Mouse (Mus musculus): ENCODE data around the gene Hrg. TPM values are rescaled to one million over a fixed set of nuclear protein-coding genes. Genes with fewer than 3 reads are reported as not detected.

Hrg gene
- total and polyA plus RNA-seq, 3 experiments, result not detected

GRCm38 (mm10) chr16:22937631-22938030 lies 13.2 kb upstream of the Hrg start:
- no peaks in the 10 kb centered on the region for H3K9me3 ChIP-seq (replicated peaks; ENCODE audit: insufficient read depth, low read length)
- H3K27ac ChIP-seq (ENCODE audit: control insufficient read depth, low read depth, low read length), result no peak overlapping the region
- no peak for TF ChIP-seq POLR2A (IDR thresholded peaks at IDR 0.05; ENCODE audit: control insufficient read depth in 1 of 2, insufficient read depth in 1 of 2, low read depth in 1 of 2, low read length in 2 of 2, poor library complexity in 1 of 2)
- no peak for TF ChIP-seq CHD2 (IDR thresholded peaks at IDR 0.05; ENCODE audit: low read length)
- TF ChIP-seq MYB (IDR thresholded peaks at IDR 0.05; ENCODE audit: low read depth, low read length), result no peak
- no peak for TF ChIP-seq NRF1 (IDR thresholded peaks at IDR 0.05; ENCODE audit: insufficient read depth, low read depth, low read length, poor library complexity, severe bottlenecking)
- TF ChIP-seq MAZ (IDR thresholded peaks at IDR 0.05; ENCODE audit: low read depth, low read length), result no peak
- TF ChIP-seq KAT2A (conservative IDR thresholded peaks at IDR 0.05; ENCODE audit: low read depth, low read length), result no peak
- TF ChIP-seq RCOR1 (IDR thresholded peaks at IDR 0.05; ENCODE audit: low read depth, low read length), result no peak
- no peak for TF ChIP-seq MYC (IDR thresholded peaks at IDR 0.05; ENCODE audit: low read depth, low read length)
- no peak for TF ChIP-seq TAL1 (IDR thresholded peaks at IDR 0.05; ENCODE audit: low read length)
- TF ChIP-seq E2F4 (IDR thresholded peaks at IDR 0.05; ENCODE audit: borderline replicate concordance, low read depth, low read length), result no peak
- TF ChIP-seq USF2 (IDR thresholded peaks at IDR 0.05; ENCODE audit: borderline replicate concordance in 1 of 2, insufficient read depth in 1 of 2, low read depth in 1 of 2, low read length in 2 of 2), result no peak
- no peak for TF ChIP-seq SMC3 (IDR thresholded peaks at IDR 0.05; ENCODE audit: low read depth, low read length)
- no peak for TF ChIP-seq GABPA (IDR thresholded peaks at IDR 0.05; ENCODE audit: low read depth, low read length)
- TF ChIP-seq JUND (IDR thresholded peaks at IDR 0.05; ENCODE audit: low read depth, low read length), result no peak
- no peak for TF ChIP-seq ZC3H11A (IDR thresholded peaks at IDR 0.05; ENCODE audit: low read depth, low read length)
- TF ChIP-seq NELFE (IDR thresholded peaks at IDR 0.05; ENCODE audit: low read depth, low read length), result no peak
- no peak for TF ChIP-seq CTCF (IDR thresholded peaks at IDR 0.05 in 2 of 3, conservative IDR thresholded peaks at IDR 0.05 in 1 of 3; ENCODE audit: control insufficient read depth in 1 of 3, insufficient read depth in 1 of 3, low read depth in 2 of 3, low read length in 3 of 3, poor library complexity in 1 of 3, severe bottlenecking in 1 of 3)
- no peak for TF ChIP-seq UBTF (IDR thresholded peaks at IDR 0.05; ENCODE audit: borderline replicate concordance, insufficient read depth, low read depth, low read length)
- TF ChIP-seq USF1 (IDR thresholded peaks at IDR 0.05; ENCODE audit: low read depth, low read length), result no peak
- no peaks in the 10 kb centered on the region for H3K4me1 ChIP-seq (ENCODE audit: control insufficient read depth in 1 of 2, insufficient read depth in 2 of 2, low read length in 2 of 2)
- H3K27me3 ChIP-seq (ENCODE audit: control insufficient read depth in 1 of 2, insufficient read depth in 2 of 2, low read length in 2 of 2), result no peaks in the 10 kb centered on the region; a peak in 2 of 4 replicates
- DNase-seq (ENCODE audit: low read depth, low spot score), result no peak
- H3K79me2 ChIP-seq (ENCODE audit: control insufficient read depth, insufficient read depth, low read length, poor library complexity), result no peaks in the 10 kb centered on the region
- no peak overlapping the region for H3K9ac ChIP-seq (ENCODE audit: control insufficient read depth, low read depth, low read length, poor library complexity, severe bottlenecking)
- no peak overlapping the region for H3K4me3 ChIP-seq (ENCODE audit: control insufficient read depth in 1 of 2, insufficient read depth in 1 of 2, low read depth in 2 of 2, low read length in 2 of 2)
- H3K36me3 ChIP-seq (ENCODE audit: control insufficient read depth in 1 of 2, insufficient read depth in 2 of 2, low read length in 2 of 2), result no peaks in the 10 kb centered on the region

GRCm38 (mm10) chr16:22938541-22938940 lies 12.3 kb upstream of the Hrg start:
- no peaks in the 10 kb centered on the region; a peak in 2 of 4 replicates for H3K27me3 ChIP-seq (ENCODE audit: control insufficient read depth in 1 of 2, insufficient read depth in 2 of 2, low read length in 2 of 2)
- no peaks in the 10 kb centered on the region for H3K36me3 ChIP-seq (ENCODE audit: control insufficient read depth in 1 of 2, insufficient read depth in 2 of 2, low read length in 2 of 2)
- no peak for TF ChIP-seq USF2 (IDR thresholded peaks at IDR 0.05; ENCODE audit: borderline replicate concordance in 1 of 2, insufficient read depth in 1 of 2, low read depth in 1 of 2, low read length in 2 of 2)
- no peak for TF ChIP-seq MEF2A (IDR thresholded peaks at IDR 0.05; ENCODE audit: extremely low read depth, insufficient replicate concordance, low read depth, low read length, poor library complexity, severe bottlenecking)
- no peak for TF ChIP-seq MAX (IDR thresholded peaks at IDR 0.05; ENCODE audit: low read length)
- no peak for TF ChIP-seq CHD1 (IDR thresholded peaks at IDR 0.05; ENCODE audit: low read depth, low read length)
- no peak for TF ChIP-seq CHD2 (IDR thresholded peaks at IDR 0.05; ENCODE audit: low read length)
- TF ChIP-seq POLR2AphosphoS2 (IDR thresholded peaks at IDR 0.05; ENCODE audit: low read length), result no peak
- TF ChIP-seq TAL1 (IDR thresholded peaks at IDR 0.05; ENCODE audit: low read length), result no peak
- TF ChIP-seq MYB (IDR thresholded peaks at IDR 0.05; ENCODE audit: low read depth, low read length), result no peak
- no peak for TF ChIP-seq GABPA (IDR thresholded peaks at IDR 0.05; ENCODE audit: low read depth, low read length)
- no peak for TF ChIP-seq UBTF (IDR thresholded peaks at IDR 0.05; ENCODE audit: borderline replicate concordance, insufficient read depth, low read depth, low read length)
- TF ChIP-seq ZNF384 (IDR thresholded peaks at IDR 0.05; ENCODE audit: low read depth, low read length), result no peak
- TF ChIP-seq ZKSCAN1 (IDR thresholded peaks at IDR 0.05; ENCODE audit: low read depth, low read length), result no peak
- no peak for TF ChIP-seq TCF12 (IDR thresholded peaks at IDR 0.05; ENCODE audit: low read depth, low read length)
- no peak for TF ChIP-seq BHLHE40 (IDR thresholded peaks at IDR 0.05; ENCODE audit: borderline replicate concordance, low read depth, low read length)
- TF ChIP-seq SMC3 (IDR thresholded peaks at IDR 0.05; ENCODE audit: low read depth, low read length), result no peak
- no peaks in the 10 kb centered on the region for H3K4me1 ChIP-seq (ENCODE audit: control insufficient read depth in 1 of 2, insufficient read depth in 2 of 2, low read length in 2 of 2)
- DNase-seq (ENCODE audit: low read depth, low spot score), result no peak
- no peak overlapping the region for H3K27ac ChIP-seq (ENCODE audit: control insufficient read depth, low read depth, low read length)
- no peaks in the 10 kb centered on the region for H3K9me3 ChIP-seq (replicated peaks; ENCODE audit: insufficient read depth, low read length)
- H3K4me3 ChIP-seq (ENCODE audit: control insufficient read depth in 1 of 2, insufficient read depth in 1 of 2, low read depth in 2 of 2, low read length in 2 of 2), result no peak overlapping the region
- H3K9ac ChIP-seq (ENCODE audit: control insufficient read depth, low read depth, low read length, poor library complexity, severe bottlenecking), result no peak overlapping the region
- H3K79me2 ChIP-seq (ENCODE audit: control insufficient read depth, insufficient read depth, low read length, poor library complexity), result no peaks in the 10 kb centered on the region
